Comparison of ENCODE assay signal across 14 mouse cellular contexts in the genomic region with DNA sequence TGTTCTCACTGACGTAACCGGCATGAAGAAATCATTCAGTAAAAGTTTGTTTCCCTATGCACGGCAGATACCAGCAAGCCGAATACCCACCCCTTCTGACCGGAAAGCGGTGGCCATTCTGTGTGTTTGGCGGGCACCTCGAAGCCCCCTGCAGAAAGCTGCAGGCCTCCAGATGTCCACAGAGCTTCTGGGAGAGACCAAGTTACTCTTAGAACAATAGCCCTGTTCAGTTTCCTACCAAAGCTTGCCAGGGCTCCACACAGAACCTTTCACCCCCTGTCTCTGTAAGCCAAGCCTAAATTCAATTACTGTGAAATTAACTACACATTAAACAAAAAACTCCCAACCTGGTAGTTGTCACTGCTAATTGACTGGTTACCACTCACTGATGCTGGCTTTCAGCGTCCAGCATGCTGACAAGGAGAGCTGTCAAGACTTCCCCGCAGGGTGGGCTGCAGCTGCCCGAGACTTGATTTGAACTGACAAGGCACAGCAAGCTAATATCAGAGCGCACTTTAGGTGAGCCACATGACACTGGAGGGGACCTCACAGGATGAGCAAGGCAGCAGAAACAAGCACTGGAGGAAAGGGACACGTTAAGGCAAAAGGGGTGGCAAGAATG.
DNase-seq lines count a peak whose midpoint lies in the region; ATAC-seq and TF ChIP-seq lines count a peak whose summit lies in the region.
"Had no signal": no experiment of that assay in that cellular context is flagged by ENCODE, and none has a peak within 500 bp of the region (broad histone marks: within the 10 kb centered on the region; RNA-seq: fewer than 3 reads in every experiment).

No protein-coding gene starts in this region.

- no peak overlapping the region for H3K9ac ChIP-seq in forebrain, embryonic 13.5 days
- H3K9ac ChIP-seq in hindbrain, postnatal 0 days (replicated peaks; ENCODE audit: low read length), result no peak overlapping the region
- no peak overlapping the region for H3K9ac ChIP-seq in neural tube, embryonic 12.5 days

- peak; percentile 88 for ATAC-seq in forebrain, embryonic 13.5 days
- ATAC-seq in hindbrain, postnatal 0 days, result peak; percentile 94
- ATAC-seq in neural tube, embryonic 12.5 days (ENCODE audit: low FRiP score, low read depth), result peak; percentile 50; the same call in 1 of the 2 replicates

- no peaks in the 10 kb centered on the region for H3K9me3 ChIP-seq in forebrain, embryonic 13.5 days (replicated peaks)
- H3K9me3 ChIP-seq in hindbrain, postnatal 0 days (ENCODE audit: low read length), result no peaks in the 10 kb centered on the region
- no peaks in the 10 kb centered on the region for H3K9me3 ChIP-seq in neural tube, embryonic 12.5 days

- DNase-seq in embryo, embryonic 11 days, result peak; percentile 61
- DNase-seq in hindbrain, postnatal 0 days (ENCODE audit: low spot score), result peak; percentile 78
- no peak for DNase-seq in adipocyte (ENCODE audit: low spot score)
- no peak for DNase-seq in urinary bladder, adult 18-20 months (ENCODE audit: low spot score in 2 of 2)
- no peak for DNase-seq in thymus, adult 2 months
- DNase-seq: adrenal gland, postnatal 36 days; cerebellum, adult 18-20 months; heart, postnatal 14 days; lung, postnatal 4 days; thymus, adult 18-20 months had no signal

- TF ChIP-seq POLR2A in thymus, adult 2 months (IDR thresholded peaks at IDR 0.05; ENCODE audit: control insufficient read depth, extremely low read depth, insufficient read depth, low read length, poor library complexity), result no peak

- 21% methylated on average over 13 of the region's 13 CpGs for WGBS in forebrain, embryonic 13.5 days
- WGBS in hindbrain, postnatal 0 days, result 20% methylated on average over 13 of the region's 13 CpGs
- WGBS in neural tube, embryonic 12.5 days, result 42% methylated on average over 13 of the region's 13 CpGs
- WGBS in thymus, adult 2 months, result 94% methylated on average over 13 of the region's 13 CpGs

- H3K4me1 ChIP-seq in forebrain, embryonic 13.5 days, result peaks cover 10% of the 10 kb centered on the region
- no peaks in the 10 kb centered on the region; the same call in 1 of the 2 replicates for H3K4me1 ChIP-seq in hindbrain, postnatal 0 days (ENCODE audit: insufficient read depth, low read length)
- peaks cover 3% of the 10 kb centered on the region; the same call in 1 of the 2 replicates for H3K4me1 ChIP-seq in neural tube, embryonic 12.5 days
- H3K4me1 ChIP-seq in thymus, adult 2 months (replicated peaks; ENCODE audit: control insufficient read depth, insufficient read depth, low read length), result no peaks in the 10 kb centered on the region

- no peak for TF ChIP-seq CTCF in hindbrain, postnatal 0 days (IDR thresholded peaks at IDR 0.05; ENCODE audit: low read depth)
- TF ChIP-seq CTCF in thymus, adult 2 months (IDR thresholded peaks at IDR 0.05; ENCODE audit: borderline replicate concordance, control insufficient read depth, extremely low read depth, insufficient read depth, low read length, poor library complexity), result no peak

- 0 out of 2 replicates have a peak, but pooled peaks cover 6% of the 10 kb centered on the region for H3K27me3 ChIP-seq in forebrain, embryonic 13.5 days
- peaks cover 8% of the 10 kb centered on the region for H3K27me3 ChIP-seq in hindbrain, postnatal 0 days (ENCODE audit: insufficient read depth, low read length)
- no peaks in the 10 kb centered on the region for H3K27me3 ChIP-seq in neural tube, embryonic 12.5 days (replicated peaks)
- no peaks in the 10 kb centered on the region for H3K27me3 ChIP-seq in thymus, adult 2 months (ENCODE audit: control insufficient read depth, insufficient read depth, low read length)

- H3K36me3 ChIP-seq in forebrain, embryonic 13.5 days (ENCODE audit: poor library complexity, severe bottlenecking), result no peaks in the 10 kb centered on the region
- H3K36me3 ChIP-seq in hindbrain, postnatal 0 days (ENCODE audit: insufficient read depth, low read length), result no peaks in the 10 kb centered on the region
- no peaks in the 10 kb centered on the region for H3K36me3 ChIP-seq in neural tube, embryonic 12.5 days
- no peaks in the 10 kb centered on the region for H3K36me3 ChIP-seq in thymus, adult 2 months (ENCODE audit: control insufficient read depth, insufficient read depth, low read length)

- no peak overlapping the region for H3K4me3 ChIP-seq in forebrain, embryonic 13.5 days
- no peak overlapping the region for H3K4me3 ChIP-seq in hindbrain, postnatal 0 days (ENCODE audit: low read length)
- no peak overlapping the region for H3K4me3 ChIP-seq in neural tube, embryonic 12.5 days
- H3K4me3 ChIP-seq in thymus, adult 2 months (ENCODE audit: control insufficient read depth, insufficient read depth, low read length), result no peak overlapping the region
- H3K4me3 ChIP-seq: erythroblast, embryonic 14.5 days had no signal

- H3K4me2 ChIP-seq in forebrain, embryonic 13.5 days, result peak overlapping the region; percentile 27
- no peak overlapping the region for H3K4me2 ChIP-seq in hindbrain, postnatal 0 days (ENCODE audit: low read depth, low read length)
- H3K4me2 ChIP-seq in neural tube, embryonic 12.5 days (replicated peaks), result no peak overlapping the region
- H3K4me2 ChIP-seq: liver, embryonic 11.5 days had no signal

- peak overlapping the region; percentile 35; the same call in 1 of the 2 replicates for H3K27ac ChIP-seq in forebrain, embryonic 13.5 days
- H3K27ac ChIP-seq in hindbrain, postnatal 0 days, result no peak overlapping the region
- no peak overlapping the region for H3K27ac ChIP-seq in neural tube, embryonic 12.5 days
- no peak overlapping the region for H3K27ac ChIP-seq in thymus, adult 2 months (ENCODE audit: control insufficient read depth, insufficient read depth, low read length)

Comparison
In these comparisons a context has a peak if more than half of its experiments do, and no peak if none do; other contexts are left out.
1. DNase-seq: peak in embryo, embryonic 11 days (single experiment) and hindbrain, postnatal 0 days (single experiment); none in adipocyte (single experiment), urinary bladder, adult 18-20 months (0 of 2) and thymus, adult 2 months (single experiment).
2. Peak in every context shown above with its lines, with median percentiles within 50 percentile points of each other: ATAC-seq.